Mouse (Mus musculus): ENCODE results near the gene Wdr61. TPM values are rescaled to one million over a fixed set of nuclear protein-coding genes. Genes with fewer than 3 reads are reported as not detected.

Wdr61 gene
- polyA plus RNA-seq, 1 experiment from 2014 or later: 162 TPM

Small RNAs within 50 kb of the gene (microRNA-seq; reads per million reads assigned to microRNA genes)
- gene Mir5710: not detected

Other genes with a start within 250 kb of the Wdr61 start
- gene Dmxl2, start 232.9 kb downstream of the Wdr61 start, polyA plus RNA-seq (2014; fragmentation: Nextera tagmentation; extraction: Ambion mirVana): 5.2 and 6.1 TPM in 2 replicates
- gene Sh2d7, start 195.5 kb downstream of the Wdr61 start, polyA plus RNA-seq (2014; fragmentation: Nextera tagmentation; extraction: Ambion mirVana): not detected in 2 replicates
- gene Cib2, start 174.3 kb downstream of the Wdr61 start, polyA plus RNA-seq (2014; fragmentation: Nextera tagmentation; extraction: Ambion mirVana): 15.3 and 19.3 TPM in 2 replicates
- gene Idh3a, start 148.2 kb downstream of the Wdr61 start, polyA plus RNA-seq (2014; fragmentation: Nextera tagmentation; extraction: Ambion mirVana): 178 and 181 TPM in 2 replicates
- 0.22 and 0.38 TPM in 2 replicates for gene Acsbg1, start 72.6 kb downstream of the Wdr61 start, polyA plus RNA-seq (2014; fragmentation: Nextera tagmentation; extraction: Ambion mirVana)
- gene Dnaja4, start 35.6 kb downstream of the Wdr61 start, polyA plus RNA-seq (2014; fragmentation: Nextera tagmentation; extraction: Ambion mirVana): 3.6 and 5.0 TPM in 2 replicates
- gene Crabp1, start 30.2 kb upstream of the Wdr61 start, polyA plus RNA-seq (2014; fragmentation: Nextera tagmentation; extraction: Ambion mirVana): 15.9 and 22.6 TPM in 2 replicates
- gene Ireb2, start 129.3 kb upstream of the Wdr61 start, polyA plus RNA-seq (2014; fragmentation: Nextera tagmentation; extraction: Ambion mirVana): 39.4 and 46.0 TPM in 2 replicates
- gene Hykk, start 182.8 kb upstream of the Wdr61 start, polyA plus RNA-seq (2014; fragmentation: Nextera tagmentation; extraction: Ambion mirVana): 3.8 and 3.9 TPM in 2 replicates
- 285 and 292 TPM in 2 replicates for gene Psma4, start 216.3 kb upstream of the Wdr61 start, polyA plus RNA-seq (2014; fragmentation: Nextera tagmentation; extraction: Ambion mirVana)
- 1.3 and 1.6 TPM in 2 replicates for gene AY074887, start 216.5 kb upstream of the Wdr61 start, polyA plus RNA-seq (2014; fragmentation: Nextera tagmentation; extraction: Ambion mirVana)
- 4.5 and 5.3 TPM in 2 replicates for gene Chrna5, start 246.4 kb upstream of the Wdr61 start, polyA plus RNA-seq (2014; fragmentation: Nextera tagmentation; extraction: Ambion mirVana)